Mouse (Mus musculus): ENCODE measurements around the gene Clic3.
"Not testable (repeated sequence)": the region's sequence is repeated elsewhere in the genome, so short reads cannot be mapped to it uniquely, and the experiment has no call there.

Gene Clic3

GRCm38 (mm10) chr2:25456205-25456953, at the start of gene Clic3:
TSS of gene Clic3 (plus strand) at chr2:25456838.
- DNase-seq (ENCODE audit: extremely low spot score, low spot score), result no peak

GRCm38 (mm10) chr2:25408908-25409307, 47.7 kb upstream of the Clic3 start:
- DNase-seq (ENCODE audit: extremely low spot score, low spot score), result no peak

- DNase-seq (ENCODE audit: extremely low spot score, low spot score), result not testable (repeated sequence)
Observed at GRCm38 (mm10) chr2:25413436-25413835, 43.2 kb upstream of the Clic3 start.

- no peak for DNase-seq (ENCODE audit: extremely low spot score, low spot score)
Observed at GRCm38 (mm10) chr2:25417426-25417825, 39.2 kb upstream of the Clic3 start.

GRCm38 (mm10) chr2:25421896-25422295, 34.7 kb upstream of the Clic3 start:
- peak; percentile 46 for DNase-seq (ENCODE audit: extremely low spot score, low spot score)

GRCm38 (mm10) chr2:25422587-25423410, 33.8 kb upstream of the Clic3 start, which contains the start of gene Fut7:
TSS of gene Fut7 (plus strand) at chr2:25423267.
- DNase-seq (ENCODE audit: extremely low spot score, low spot score), result no peak

- no peak for DNase-seq (ENCODE audit: extremely low spot score, low spot score)
Observed at GRCm38 (mm10) chr2:25423626-25424025, 33.0 kb upstream of the Clic3 start.

GRCm38 (mm10) chr2:25425481-25425880, 31.2 kb upstream of the Clic3 start:
- DNase-seq (ENCODE audit: extremely low spot score, low spot score), result no peak

- peak; percentile 77 for DNase-seq (ENCODE audit: extremely low spot score, low spot score)
Observed at GRCm38 (mm10) chr2:25426721-25427191, 29.9 kb upstream of the Clic3 start.

GRCm38 (mm10) chr2:25427256-25427655, 29.4 kb upstream of the Clic3 start:
- DNase-seq (ENCODE audit: extremely low spot score, low spot score), result no peak

- DNase-seq (ENCODE audit: extremely low spot score, low spot score), result peak; percentile 93
Observed at GRCm38 (mm10) chr2:25428442-25429236, 28.0 kb upstream of the Clic3 start, which contains the start of gene Abca2. TSS of gene Abca2 (plus strand) at chr2:25428703.

- no peak for DNase-seq (ENCODE audit: extremely low spot score, low spot score)
Observed at GRCm38 (mm10) chr2:25429435-25430180, 27.0 kb upstream of the Clic3 start.

GRCm38 (mm10) chr2:25430395-25431233, 26.0 kb upstream of the Clic3 start:
- DNase-seq (ENCODE audit: extremely low spot score, low spot score), result no peak

- DNase-seq (ENCODE audit: extremely low spot score, low spot score), result no peak
Observed at GRCm38 (mm10) chr2:25431308-25431855, 25.3 kb upstream of the Clic3 start.

GRCm38 (mm10) chr2:25432326-25433098, 24.1 kb upstream of the Clic3 start:
- no peak for DNase-seq (ENCODE audit: extremely low spot score, low spot score)

GRCm38 (mm10) chr2:25433101-25433500, 23.5 kb upstream of the Clic3 start:
- no peak for DNase-seq (ENCODE audit: extremely low spot score, low spot score)

- no peak for DNase-seq (ENCODE audit: extremely low spot score, low spot score)
Observed at GRCm38 (mm10) chr2:25434292-25434691, 22.3 kb upstream of the Clic3 start.

- no peak for DNase-seq (ENCODE audit: extremely low spot score, low spot score)
Observed at GRCm38 (mm10) chr2:25436286-25436820, 20.3 kb upstream of the Clic3 start.
